Mouse (Mus musculus): Measurements from ENCODE around the gene Lpin2.

The Lpin2 gene

DNA sequence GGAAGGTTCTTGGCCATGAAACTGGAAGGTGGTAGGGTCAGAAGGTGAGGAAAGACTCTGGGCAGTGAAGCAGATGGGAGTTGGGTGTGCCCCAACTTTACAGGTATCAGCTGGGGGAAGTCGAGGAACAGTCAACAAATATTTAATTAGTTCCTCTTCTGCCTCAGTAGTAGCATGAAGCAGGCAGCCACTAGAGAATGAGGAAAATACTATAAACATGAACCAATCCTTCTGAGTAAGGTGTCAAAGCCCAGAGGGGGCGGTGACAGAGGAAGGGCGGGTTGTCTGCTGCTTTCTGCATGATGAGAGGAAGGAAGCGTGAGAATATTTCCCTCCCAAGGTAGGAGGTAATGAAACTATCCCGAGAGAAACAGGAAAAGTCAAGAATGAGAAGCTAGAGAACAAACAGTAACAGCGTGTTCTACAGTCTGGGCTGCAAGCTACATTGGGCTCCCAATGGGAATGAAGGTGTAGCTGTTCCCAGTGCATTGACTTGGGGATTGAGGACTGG is at the start of gene Lpin2:
Gene Lpin2 (plus strand): TSS at position 350 of the 511 bp plus-strand sequence.
- no peak for DNase-seq (ENCODE audit: low spot score in 2 of 2)

GRCm38 (mm10) chr17:71132856-71133439 is 49.4 kb upstream of the Lpin2 start:
- DNase-seq (ENCODE audit: low spot score in 2 of 2) = no peak

DNA sequence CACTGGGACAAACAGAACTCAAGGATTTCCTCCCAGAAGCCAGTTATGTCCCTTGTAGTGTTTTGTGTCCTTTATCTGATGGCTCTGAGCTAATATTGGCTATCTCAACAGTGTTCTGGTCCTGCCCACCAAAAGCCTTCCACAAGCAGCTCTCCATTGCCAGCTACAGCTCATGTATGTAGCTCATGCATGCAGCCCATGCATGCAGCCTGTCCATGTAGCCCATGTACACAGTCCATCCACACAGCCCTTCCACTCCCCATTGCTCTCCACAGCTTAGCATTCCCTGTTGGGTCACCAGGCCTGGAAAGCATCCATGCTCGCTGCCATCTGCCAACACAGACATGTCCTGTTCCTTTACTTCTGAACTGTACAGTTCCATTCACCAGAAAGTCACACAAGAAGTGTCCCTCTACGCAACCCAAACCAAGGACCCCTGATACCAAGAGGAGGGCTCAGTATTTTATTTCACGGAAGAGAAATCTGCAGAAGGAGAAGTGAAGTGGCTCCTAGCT is 47.9 kb upstream of the Lpin2 start:
- no peak for DNase-seq (ENCODE audit: low spot score in 2 of 2)

DNA sequence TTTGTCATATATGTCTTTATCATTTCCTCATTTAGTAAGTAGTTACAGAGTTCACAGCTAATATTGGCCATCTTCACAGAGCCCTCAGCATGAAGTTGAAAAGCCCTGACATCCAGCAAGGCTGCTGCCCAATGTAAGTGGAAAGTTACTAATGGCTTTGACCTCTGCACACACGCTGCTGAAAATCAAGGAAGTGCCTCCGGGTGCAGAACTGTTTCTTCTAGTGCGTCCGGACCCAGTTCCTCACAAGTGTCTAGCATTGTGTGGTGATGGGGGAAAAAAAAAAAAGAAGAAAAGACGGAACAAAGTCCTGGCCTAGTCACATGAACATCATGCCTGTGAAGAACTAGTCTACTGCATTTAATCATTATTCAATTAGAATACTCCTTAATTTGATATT is 47.3 kb upstream of the Lpin2 start:
- no peak for DNase-seq (ENCODE audit: low spot score in 2 of 2)

GRCm38 (mm10) chr17:71135866-71136265 is 46.5 kb upstream of the Lpin2 start:
- DNase-seq (ENCODE audit: low spot score in 2 of 2) = no peak

GRCm38 (mm10) chr17:71136384-71137333 is 45.7 kb upstream of the Lpin2 start:
- DNase-seq (ENCODE audit: low spot score in 2 of 2) = no peak

DNA sequence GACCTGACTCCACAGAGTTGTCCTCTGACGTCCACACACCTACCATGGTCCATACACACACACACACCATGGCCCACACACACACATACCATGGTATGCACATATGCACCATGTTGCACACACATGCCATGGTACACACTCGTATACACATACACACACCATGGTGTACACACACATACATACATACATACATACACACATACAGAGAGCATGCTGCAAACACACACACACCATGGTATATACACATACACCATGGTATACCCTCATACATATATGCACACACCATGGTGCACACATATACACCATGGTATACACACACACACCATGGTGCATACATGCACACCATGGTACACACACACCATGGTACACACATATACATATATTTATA is 45.0 kb upstream of the Lpin2 start:
- no peak for DNase-seq (ENCODE audit: low spot score in 2 of 2)

- no peak for DNase-seq (ENCODE audit: low spot score in 2 of 2)
Measured at GRCm38 (mm10) chr17:71142068-71142467, 40.3 kb upstream of the Lpin2 start.

DNA sequence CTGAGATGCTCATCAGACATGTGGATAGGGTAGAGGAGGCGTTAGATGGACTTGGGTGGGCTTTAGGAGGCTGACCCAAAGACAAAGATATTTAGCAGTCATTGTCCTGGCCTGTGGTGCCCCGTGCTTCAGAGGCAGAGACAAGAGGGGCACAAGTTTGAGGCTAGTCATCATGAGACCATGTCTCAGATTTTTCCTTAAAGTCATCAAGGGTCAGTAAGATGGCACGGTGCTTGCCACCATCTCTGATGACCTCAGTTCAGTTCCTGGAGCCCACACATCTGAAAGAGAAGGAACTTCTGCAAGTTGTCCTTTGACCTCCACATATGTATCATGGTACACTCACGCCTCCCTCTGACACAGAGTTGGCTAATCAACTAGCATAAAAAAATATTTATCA is 39.2 kb upstream of the Lpin2 start:
- DNase-seq (ENCODE audit: low spot score in 2 of 2) = no peak

GRCm38 (mm10) chr17:71144322-71145116 is 37.8 kb upstream of the Lpin2 start:
- no peak for DNase-seq (ENCODE audit: low spot score in 2 of 2)

DNA sequence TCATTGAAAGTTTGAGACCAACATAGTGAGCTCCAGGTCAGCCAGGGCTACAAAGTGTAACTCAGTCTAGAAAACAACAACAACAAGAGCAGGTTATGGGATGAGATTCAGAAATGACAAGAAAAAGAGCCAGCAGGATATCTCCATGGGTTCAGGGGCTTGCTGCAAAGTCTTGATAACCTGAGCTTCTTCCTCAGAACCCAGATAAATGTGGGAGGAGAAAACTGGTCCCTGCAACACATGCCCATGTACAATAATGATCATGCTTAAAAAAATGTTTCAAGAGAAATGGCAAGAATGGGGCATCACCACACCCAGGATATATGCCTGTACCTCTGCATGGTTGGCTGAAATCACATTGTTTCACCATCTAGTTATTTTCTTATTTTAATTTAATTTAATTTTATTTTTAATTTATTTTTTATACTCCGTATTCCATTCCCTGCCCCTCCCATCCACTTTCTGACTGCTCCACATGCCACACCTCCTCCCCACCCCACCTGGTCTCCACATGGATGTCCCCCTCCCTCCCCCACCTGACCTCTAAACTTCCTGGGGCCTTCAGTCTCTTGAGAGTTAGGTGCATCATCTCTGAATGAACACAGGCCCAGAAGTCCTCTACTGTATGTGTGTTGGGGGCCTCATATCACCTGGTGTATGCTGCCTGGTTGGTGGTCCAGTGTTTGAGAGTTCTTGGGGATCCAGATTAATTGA is 37.0 kb upstream of the Lpin2 start:
- DNase-seq (ENCODE audit: low spot score in 2 of 2) = no peak

- DNase-seq (ENCODE audit: low spot score in 2 of 2) = no peak
Measured at GRCm38 (mm10) chr17:71153356-71153755, 29.0 kb upstream of the Lpin2 start.

GRCm38 (mm10) chr17:71155271-71155670 is 27.1 kb upstream of the Lpin2 start:
- no peak for DNase-seq (ENCODE audit: low spot score in 2 of 2)

GRCm38 (mm10) chr17:71159152-71159567 is 23.2 kb upstream of the Lpin2 start:
- DNase-seq (ENCODE audit: low spot score in 2 of 2) = no peak

DNA sequence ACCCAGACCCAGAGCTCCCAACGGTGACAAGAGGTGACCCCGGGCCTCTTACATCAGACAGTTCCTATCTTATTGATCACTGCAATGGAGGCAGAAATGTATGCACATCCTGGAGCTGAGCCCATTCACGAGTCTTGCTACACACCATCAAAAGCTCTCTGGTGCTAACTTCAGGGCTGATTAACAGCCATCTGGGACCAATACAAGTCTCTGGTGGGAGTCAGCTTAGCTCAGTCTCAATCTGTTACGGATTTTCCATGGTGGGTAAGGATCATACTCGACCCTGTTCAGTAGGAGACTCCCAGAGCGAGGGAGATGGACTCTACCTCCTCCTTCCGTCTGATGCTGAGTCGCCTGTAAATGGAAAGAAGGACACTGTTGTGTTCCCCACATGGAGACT is 22.6 kb upstream of the Lpin2 start:
- no peak for DNase-seq (ENCODE audit: low spot score in 2 of 2)

DNA sequence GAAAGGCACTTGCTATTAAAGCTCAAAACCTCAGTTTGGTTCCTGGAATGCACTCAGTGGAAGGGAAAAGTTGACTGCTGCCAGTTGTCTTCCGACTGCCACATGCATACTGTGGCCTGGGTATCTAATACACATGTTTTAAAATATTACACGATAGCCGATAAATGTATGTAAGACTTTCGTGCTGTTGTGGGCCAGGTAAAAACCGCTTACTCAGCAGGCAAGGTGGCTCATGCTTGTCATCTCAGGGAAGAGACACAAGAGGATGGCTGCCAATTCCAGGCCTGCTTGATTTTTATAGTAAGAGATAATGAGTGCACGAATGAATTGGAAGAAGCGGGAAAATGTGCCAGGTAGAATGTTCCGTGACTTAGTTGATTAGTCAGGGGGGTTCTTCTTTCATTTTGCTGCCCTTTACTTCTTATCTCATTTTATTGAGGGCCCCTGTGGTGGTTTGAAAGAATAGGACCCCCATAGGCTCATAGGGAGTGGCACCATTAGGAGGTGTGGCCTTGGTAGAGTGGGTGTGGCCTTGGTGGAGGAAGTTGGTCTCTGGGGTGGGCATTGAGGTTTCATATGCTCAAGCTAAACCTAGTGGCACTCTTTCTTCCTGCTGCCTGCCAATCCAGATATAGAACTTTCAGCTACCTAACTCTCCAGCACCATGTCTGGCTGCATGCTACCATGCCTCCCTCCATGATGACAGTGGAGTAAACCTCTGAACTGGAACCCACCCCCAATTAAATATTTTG is 21.9 kb upstream of the Lpin2 start:
- no peak for DNase-seq (ENCODE audit: low spot score in 2 of 2)

GRCm38 (mm10) chr17:71164991-71165390 is 17.4 kb upstream of the Lpin2 start:
- peak; percentile 29 to 48 for DNase-seq (ENCODE audit: low spot score in 2 of 2)

DNA sequence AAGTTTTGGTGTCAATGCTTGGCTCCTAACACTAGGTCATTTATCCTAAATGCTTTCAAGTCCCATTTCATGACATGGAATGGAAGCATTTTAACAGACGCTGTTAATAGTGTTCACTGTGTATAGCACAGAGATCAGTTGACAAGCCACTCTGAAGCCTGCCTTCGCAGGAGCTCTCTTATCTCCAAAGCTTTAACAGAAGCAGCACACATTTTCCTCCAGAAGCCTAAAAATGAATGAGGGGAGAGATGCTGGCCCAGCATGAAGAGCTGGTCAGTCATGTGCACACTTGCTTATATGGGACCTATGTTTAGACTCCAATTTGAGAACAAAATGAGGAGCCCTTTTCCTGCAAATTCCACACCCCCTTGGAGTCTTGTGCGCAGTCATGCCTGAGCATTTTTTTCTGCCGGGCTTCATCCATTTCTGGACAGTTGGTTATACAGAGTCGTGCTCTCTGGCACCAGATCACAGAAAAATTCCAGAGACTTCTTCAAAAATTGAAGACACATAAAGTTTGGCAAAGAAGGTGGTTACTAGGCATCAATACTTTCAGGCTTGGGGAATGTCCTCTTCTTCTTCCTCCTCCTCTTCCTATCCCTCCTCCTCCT is 14.1 kb upstream of the Lpin2 start:
- no peak for DNase-seq (ENCODE audit: low spot score in 2 of 2)

DNA sequence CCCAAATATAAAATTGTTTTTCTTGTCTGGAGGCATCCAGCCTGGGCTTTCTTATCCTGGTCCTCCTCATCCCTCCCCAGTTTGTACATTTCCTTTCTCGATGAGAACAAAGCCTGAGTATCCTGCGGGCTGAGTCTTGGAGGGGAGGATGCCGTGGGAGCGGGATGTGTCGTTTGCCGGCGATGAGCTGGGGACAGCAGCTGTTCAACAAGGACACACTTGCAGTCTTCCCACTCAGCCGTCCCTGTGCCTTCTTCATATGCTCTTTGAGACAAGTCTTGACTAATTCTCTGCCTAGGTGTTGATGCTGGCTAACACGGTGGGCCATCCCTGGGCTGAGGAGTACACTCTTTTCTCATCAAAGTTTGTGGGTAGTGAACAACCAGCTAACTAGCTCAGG is 13.5 kb upstream of the Lpin2 start:
- peak; percentile 44 to 67 for DNase-seq (ENCODE audit: low spot score in 2 of 2)

DNA sequence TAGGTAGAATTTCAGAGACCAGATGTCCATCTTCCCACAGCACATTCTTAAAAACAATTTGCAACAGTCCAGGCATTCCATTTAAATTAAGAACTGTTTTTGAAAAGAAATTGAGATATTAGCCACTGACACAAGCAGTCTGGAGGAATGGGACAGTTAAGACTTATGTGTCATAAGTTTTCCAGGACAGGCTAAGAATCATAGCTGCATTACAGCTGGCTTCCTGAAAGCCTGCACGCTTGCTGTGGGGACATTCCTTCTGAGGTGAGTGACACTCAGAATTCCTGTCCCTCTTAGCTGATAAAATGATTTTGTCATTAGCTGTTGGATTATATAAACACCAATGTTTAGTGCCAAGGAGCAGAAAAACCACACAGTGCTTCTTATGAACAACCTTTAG is 12.7 kb upstream of the Lpin2 start:
- no peak for DNase-seq (ENCODE audit: low spot score in 2 of 2)

Data from right cerebral cortex, postnatal 36 days (tissue).